Mouse (Mus musculus) cerebellum, adult 2 months (tissue): Measurements from ENCODE around the gene Atp1b2. TPM values are rescaled to one million over a fixed set of nuclear protein-coding genes. Genes with fewer than 3 reads are reported as not detected.

Experiments
- DNase-seq, 2 experiments: peaks; one replicate each; pipeline ENCODE4 v3.0.0; 2021
- H3K27ac ChIP-seq: fragments of 200-500 bp; 2 replicates; pipeline ENCODE4 v1.5.1; 2012; ENCODE audit warnings: low read length, control low read depth, inconsistent platforms; ENCODE audit not compliant: insufficient read depth
- H3K27me3 ChIP-seq: fragments of 200-500 bp; 2 replicates; pipeline ENCODE4 v1.6.1; 2012; ENCODE audit warnings: inconsistent platforms, mild to moderate bottlenecking, low read length, moderate library complexity; ENCODE audit not compliant: control insufficient read depth, insufficient read depth
- H3K4me1 ChIP-seq: fragments of 200-500 bp; 2 replicates; pipeline ENCODE4 v1.6.1; 2011; ENCODE audit warnings: low read length; ENCODE audit not compliant: control insufficient read depth, insufficient read depth
- H3K4me3 ChIP-seq: fragments of 200-500 bp; replicated peaks from 2 replicates; pipeline ENCODE3; 2011; ENCODE audit warnings: mild to moderate bottlenecking, low read depth, low read length, control low read depth; ENCODE audit not compliant: insufficient read depth
- CTCF ChIP-seq: fragments of 200-500 bp; IDR thresholded peaks from 2 replicates; pipeline ENCODE4 v1.5.1; 2011; ENCODE audit warnings: low read depth, mild to moderate bottlenecking, control low read depth, low read length, moderate library complexity, borderline replicate concordance; ENCODE audit not compliant: insufficient read depth
- POLR2A ChIP-seq: fragments of 200-500 bp; IDR thresholded peaks from 2 replicates; pipeline ENCODE4 v1.6.1; 2011; ENCODE audit warnings: low read length, control low read depth, borderline replicate concordance; ENCODE audit not compliant: insufficient read depth
- WGBS: fragments of 180-500 bp; shearing (Covaris S2); methylation state at CpG from one replicate; pipeline ENCODE4 v1.1.7; 2018; 5-methylcytosine and 5-hydroxymethylcytosine counted together
- polyA plus RNA-seq: library from polyadenylated mRNA; depleted of rRNA; stranded (reverse); fragments of >200 nt; gene quantifications from 2 replicates; pipeline ENCODE4 v1.2.3, GENCODE M21; 2012

The Atp1b2 gene
- polyA plus RNA-seq, 1 experiment, result 890 TPM

GRCm38 (mm10) chr11:69591899-69592637 is 13.7 kb downstream of the Atp1b2 start:
- WGBS, result 14% methylated on average over 7 of the region's 7 CpGs
- Histone ChIP-seq H3K4me3 (no peak overlapping the region), H3K27me3 (no peaks in the 10 kb centered on the region), H3K27ac (peak overlapping the region; percentile 44; the same call in 1 of the 2 replicates), H3K4me1 (no peaks in the 10 kb centered on the region; the same call in 1 of the 2 replicates)
- TF ChIP-seq POLR2A, result no peak
- TF ChIP-seq CTCF, result no peak
- peak; percentile 57 to 66 for DNase-seq

GRCm38 (mm10) chr11:69591424-69591823 is 14.3 kb downstream of the Atp1b2 start:
- H3K4me3 ChIP-seq, result no peak overlapping the region
- H3K27me3 ChIP-seq, result no peaks in the 10 kb centered on the region
- DNase-seq, result no peak
- no peak for TF ChIP-seq CTCF
- TF ChIP-seq POLR2A, result no peak
- 79% methylated on average over 3 of the region's 3 CpGs for WGBS
- no peaks in the 10 kb centered on the region; the same call in 1 of the 2 replicates for H3K4me1 ChIP-seq
- H3K27ac ChIP-seq, result no peak overlapping the region

- whole genome bisulfite sequencing, result 94% methylated on average over 8 of the region's 8 CpGs
- H3K27me3 ChIP-seq, result no peaks in the 10 kb centered on the region
- H3K4me1 ChIP-seq, result no peaks in the 10 kb centered on the region; the same call in 1 of the 2 replicates
- no peak for DNase-seq
- TF ChIP-seq POLR2A, result no peak
- no peak for TF ChIP-seq CTCF
- H3K27ac ChIP-seq, result no peak overlapping the region
- no peak overlapping the region for H3K4me3 ChIP-seq
Measured at GRCm38 (mm10) chr11:69590622-69591021, 15.1 kb downstream of the Atp1b2 start.

- Histone ChIP-seq H3K4me3 (no peak overlapping the region), H3K27ac (no peak overlapping the region), H3K27me3 (no peaks in the 10 kb centered on the region), H3K4me1 (no peaks in the 10 kb centered on the region; the same call in 1 of the 2 replicates)
- 93% methylated on average over 22 of the region's 22 CpGs for WGBS
- TF ChIP-seq POLR2A (no peak), CTCF (no peak)
- no peak for DNase-seq
Measured at GRCm38 (mm10) chr11:69589207-69589834, 16.4 kb downstream of the Atp1b2 start.

GRCm38 (mm10) chr11:69585718-69586325 is 19.9 kb downstream of the Atp1b2 start:
- no peak for DNase-seq
- TF ChIP-seq CTCF (no peak), POLR2A (no peak)
- WGBS, result 78% methylated on average over 7 of the region's 7 CpGs
- Histone ChIP-seq H3K4me1 (no peaks in the 10 kb centered on the region; the same call in 1 of the 2 replicates), H3K4me3 (no peak overlapping the region), H3K27me3 (no peaks in the 10 kb centered on the region), H3K27ac (no peak overlapping the region)

- no peaks in the 10 kb centered on the region; the same call in 1 of the 2 replicates for H3K4me1 ChIP-seq
- H3K27ac ChIP-seq, result no peak overlapping the region
- TF ChIP-seq CTCF, result no peak
- no peak for TF ChIP-seq POLR2A
- no peak overlapping the region for H3K4me3 ChIP-seq
- DNase-seq, result no peak
- 91% methylated on average over 13 of the region's 13 CpGs for WGBS
- H3K27me3 ChIP-seq, result no peaks in the 10 kb centered on the region
Measured at GRCm38 (mm10) chr11:69584937-69585336, 20.8 kb downstream of the Atp1b2 start.

GRCm38 (mm10) chr11:69584008-69584407 is 21.7 kb downstream of the Atp1b2 start:
- DNase-seq, result no peak
- Histone ChIP-seq H3K4me1 (no peaks in the 10 kb centered on the region; the same call in 1 of the 2 replicates), H3K27me3 (no peaks in the 10 kb centered on the region), H3K27ac (no peak overlapping the region), H3K4me3 (no peak overlapping the region)
- TF ChIP-seq POLR2A, result no peak
- no peak for TF ChIP-seq CTCF
- WGBS, result 82% methylated on average over 7 of the region's 7 CpGs

GRCm38 (mm10) chr11:69582230-69582805 is 23.4 kb downstream of the Atp1b2 start:
- TF ChIP-seq CTCF (no peak), POLR2A (no peak)
- Histone ChIP-seq H3K4me1 (no peaks in the 10 kb centered on the region; the same call in 1 of the 2 replicates), H3K27me3 (no peaks in the 10 kb centered on the region), H3K4me3 (no peak overlapping the region), H3K27ac (no peak overlapping the region)
- WGBS, result 47% methylated on average over 9 of the region's 9 CpGs
- no peak for DNase-seq
